Mouse (Mus musculus): ENCODE data around the gene Slc8b1. TPM values are rescaled to one million over a fixed set of nuclear protein-coding genes. Genes with fewer than 3 reads are reported as not detected.
A peak's percentile ranks its signal among the peaks of the same experiment; 100 is the strongest.

The Slc8b1 gene
- total and polyA plus RNA-seq, 2 experiments from 2014 or later = 1.9 to 2.5 TPM

DNA sequence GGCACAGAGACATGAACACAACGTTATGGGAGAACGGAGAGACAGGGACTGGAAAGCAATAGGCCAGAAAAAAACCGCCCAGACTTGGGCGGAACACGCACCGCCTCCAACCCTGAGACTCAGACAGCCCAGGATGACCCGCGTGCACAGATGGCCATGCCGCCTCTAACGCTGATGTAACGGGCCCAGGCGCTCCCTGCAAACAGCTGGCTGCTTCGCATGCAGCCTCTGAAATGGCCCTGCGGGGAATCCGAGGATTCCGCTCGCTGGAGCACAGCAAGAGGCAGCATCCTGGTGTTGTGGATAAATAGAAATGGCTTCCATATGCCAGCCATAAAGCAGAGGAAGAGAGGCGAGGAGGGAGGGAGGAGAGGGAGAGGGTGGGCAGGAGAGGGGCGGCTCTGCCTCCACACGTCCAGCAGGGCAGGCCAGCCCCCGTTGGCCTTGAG, 56.3 kb downstream of the Slc8b1 start:
- no peak overlapping the region for H3K4me3 ChIP-seq (ENCODE audit: low read depth, low read length)
- WGBS = 13% methylated on average over 21 of the region's 21 CpGs
- no peaks in the 10 kb centered on the region for H3K9me3 ChIP-seq (ENCODE audit: low read length)
- no peak for TF ChIP-seq CTCF (IDR thresholded peaks at IDR 0.05)
- DNase-seq (ENCODE audit: low spot score) (peak; percentile 80), ATAC-seq (ENCODE audit: low FRiP score) (0 out of 2 replicates have a peak, but pooled peaks have one; percentile 21)
- H3K4me1 ChIP-seq (ENCODE audit: insufficient read depth, low read length) = peaks cover 29% of the 10 kb centered on the region
- 0 out of 2 replicates have a peak overlapping the region, but pooled peaks have one; percentile 29 for H3K9ac ChIP-seq (replicated peaks; ENCODE audit: low read length, poor library complexity, severe bottlenecking)
- H3K4me2 ChIP-seq (ENCODE audit: low read depth, low read length, poor library complexity, severe bottlenecking) = peak overlapping the region; percentile 22
- no peaks in the 10 kb centered on the region for H3K36me3 ChIP-seq (ENCODE audit: insufficient read depth, low read length)
- H3K27me3 ChIP-seq (ENCODE audit: insufficient read depth, low read length) = no peaks in the 10 kb centered on the region
- H3K27ac ChIP-seq (ENCODE audit: low read depth, low read length) = peak overlapping the region; percentile 79

DNA sequence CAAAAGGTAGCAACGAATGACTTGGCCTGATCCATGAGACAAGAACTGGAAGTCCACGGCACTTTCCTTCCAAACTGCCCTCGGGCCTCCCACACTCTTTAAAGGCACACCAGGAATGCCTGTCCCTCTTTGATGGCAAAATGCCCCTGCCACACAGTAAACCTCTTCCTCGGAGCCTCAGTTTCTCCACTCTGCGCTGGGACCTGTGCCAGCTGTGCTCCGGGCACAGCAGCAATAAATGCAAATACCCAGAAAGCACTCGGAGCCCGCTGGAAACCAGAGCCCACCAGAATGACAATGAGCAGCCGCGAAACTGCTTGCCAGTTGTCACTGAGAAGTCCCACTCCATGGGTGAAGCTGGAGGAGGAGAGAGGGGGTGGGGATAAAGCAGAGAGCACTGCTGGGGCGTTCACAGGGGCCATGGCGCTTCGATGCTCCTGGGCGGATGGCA, 56.8 kb downstream of the Slc8b1 start:
- Histone ChIP-seq H3K4me1 (ENCODE audit: insufficient read depth, low read length) (peaks cover 29% of the 10 kb centered on the region), H3K27ac (ENCODE audit: low read depth, low read length) (peak overlapping the region; percentile 79), H3K9me3 (ENCODE audit: low read length) (no peaks in the 10 kb centered on the region), H3K4me2 (ENCODE audit: low read depth, low read length, poor library complexity, severe bottlenecking) (peak overlapping the region; percentile 22; the same call in 1 of the 2 replicates), H3K36me3 (ENCODE audit: insufficient read depth, low read length) (no peaks in the 10 kb centered on the region), H3K4me3 (ENCODE audit: low read depth, low read length) (no peak overlapping the region), H3K9ac (replicated peaks; ENCODE audit: low read length, poor library complexity, severe bottlenecking) (0 out of 2 replicates have a peak overlapping the region, but pooled peaks have one; percentile 29), H3K27me3 (ENCODE audit: insufficient read depth, low read length) (no peaks in the 10 kb centered on the region)
- 10% methylated on average over 14 of the region's 14 CpGs for WGBS
- TF ChIP-seq CTCF (IDR thresholded peaks at IDR 0.05) = no peak
- peak; percentile 69 for DNase-seq (ENCODE audit: low spot score)
- ATAC-seq (ENCODE audit: low FRiP score) = peak; percentile 28; the same call in 1 of the 2 replicates

GRCm38 (mm10) chr5:120568336-120568768, 57.4 kb downstream of the Slc8b1 start:
- peaks cover 29% of the 10 kb centered on the region for H3K4me1 ChIP-seq (ENCODE audit: insufficient read depth, low read length)
- peak; percentile 86 for DNase-seq (ENCODE audit: low spot score)
- no peak; the same call in 1 of the 2 replicates for ATAC-seq (ENCODE audit: low FRiP score)
- TF ChIP-seq CTCF (IDR thresholded peaks at IDR 0.05) = no peak
- no peak overlapping the region for H3K4me2 ChIP-seq (ENCODE audit: low read depth, low read length, poor library complexity, severe bottlenecking)
- H3K9ac ChIP-seq (replicated peaks; ENCODE audit: low read length, poor library complexity, severe bottlenecking) = no peak overlapping the region; the same call in 1 of the 2 replicates
- WGBS = 27% methylated on average over 9 of the region's 9 CpGs
- H3K36me3 ChIP-seq (ENCODE audit: insufficient read depth, low read length) = no peaks in the 10 kb centered on the region
- no peak overlapping the region for H3K4me3 ChIP-seq (ENCODE audit: low read depth, low read length)
- H3K27ac ChIP-seq (ENCODE audit: low read depth, low read length) = peak overlapping the region; percentile 79
- H3K9me3 ChIP-seq (ENCODE audit: low read length) = no peaks in the 10 kb centered on the region
- no peaks in the 10 kb centered on the region for H3K27me3 ChIP-seq (ENCODE audit: insufficient read depth, low read length)

DNA sequence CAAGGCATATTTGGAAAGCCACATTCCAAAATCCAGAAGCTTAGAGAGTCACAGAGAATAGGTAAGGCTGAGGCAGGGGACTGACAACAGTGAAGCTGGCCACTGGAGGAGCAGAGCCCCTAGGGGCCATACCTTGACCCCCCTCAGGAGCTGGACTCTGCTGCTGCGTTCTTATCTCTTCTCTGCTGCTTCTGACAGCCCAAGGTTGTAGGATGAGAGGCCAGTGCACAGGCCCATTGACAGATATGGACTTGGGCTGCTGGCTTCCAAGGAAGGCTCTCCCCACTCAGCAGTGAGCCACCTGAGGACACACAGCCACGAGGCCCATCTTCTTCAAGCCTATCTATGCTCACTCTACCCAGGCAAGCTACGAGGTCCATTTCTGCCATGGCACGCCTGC, 58.0 kb downstream of the Slc8b1 start:
- H3K9me3 ChIP-seq (ENCODE audit: low read length) = no peaks in the 10 kb centered on the region
- H3K36me3 ChIP-seq (ENCODE audit: insufficient read depth, low read length) = no peaks in the 10 kb centered on the region
- peak overlapping the region; percentile 79; the same call in 1 of the 2 replicates for H3K27ac ChIP-seq (ENCODE audit: low read depth, low read length)
- H3K4me1 ChIP-seq (ENCODE audit: insufficient read depth, low read length) = peaks cover 29% of the 10 kb centered on the region
- no peak overlapping the region for H3K4me2 ChIP-seq (ENCODE audit: low read depth, low read length, poor library complexity, severe bottlenecking)
- TF ChIP-seq CTCF (IDR thresholded peaks at IDR 0.05) = no peak
- ATAC-seq (ENCODE audit: low FRiP score) (no peak), DNase-seq (ENCODE audit: low spot score) (no peak)
- no peak overlapping the region; the same call in 1 of the 2 replicates for H3K9ac ChIP-seq (replicated peaks; ENCODE audit: low read length, poor library complexity, severe bottlenecking)
- 82% methylated on average over 4 of the region's 4 CpGs for WGBS
- H3K4me3 ChIP-seq (ENCODE audit: low read depth, low read length) = no peak overlapping the region
- H3K27me3 ChIP-seq (ENCODE audit: insufficient read depth, low read length) = no peaks in the 10 kb centered on the region

GRCm38 (mm10) chr5:120569791-120570190, 58.8 kb downstream of the Slc8b1 start:
- no peak overlapping the region for H3K4me3 ChIP-seq (ENCODE audit: low read depth, low read length)
- H3K27me3 ChIP-seq (ENCODE audit: insufficient read depth, low read length) = no peaks in the 10 kb centered on the region
- no peak overlapping the region for H3K9ac ChIP-seq (replicated peaks; ENCODE audit: low read length, poor library complexity, severe bottlenecking)
- H3K4me2 ChIP-seq (ENCODE audit: low read depth, low read length, poor library complexity, severe bottlenecking) = no peak overlapping the region
- H3K36me3 ChIP-seq (ENCODE audit: insufficient read depth, low read length) = no peaks in the 10 kb centered on the region
- H3K27ac ChIP-seq (ENCODE audit: low read depth, low read length) = no peak overlapping the region
- ATAC-seq (ENCODE audit: low FRiP score) (no peak), DNase-seq (ENCODE audit: low spot score) (no peak)
- no peaks in the 10 kb centered on the region for H3K9me3 ChIP-seq (ENCODE audit: low read length)
- WGBS = 96% methylated on average over 3 of the region's 3 CpGs
- TF ChIP-seq CTCF (IDR thresholded peaks at IDR 0.05) = no peak
- H3K4me1 ChIP-seq (ENCODE audit: insufficient read depth, low read length) = peaks cover 29% of the 10 kb centered on the region

- Histone ChIP-seq H3K4me3 (ENCODE audit: low read depth, low read length) (no peak overlapping the region), H3K36me3 (ENCODE audit: insufficient read depth, low read length) (no peaks in the 10 kb centered on the region), H3K4me1 (ENCODE audit: insufficient read depth, low read length) (peaks cover 29% of the 10 kb centered on the region), H3K4me2 (ENCODE audit: low read depth, low read length, poor library complexity, severe bottlenecking) (no peak overlapping the region), H3K27ac (ENCODE audit: low read depth, low read length) (no peak overlapping the region), H3K9me3 (ENCODE audit: low read length) (no peaks in the 10 kb centered on the region), H3K9ac (replicated peaks; ENCODE audit: low read length, poor library complexity, severe bottlenecking) (no peak overlapping the region), H3K27me3 (ENCODE audit: insufficient read depth, low read length) (no peaks in the 10 kb centered on the region)
- TF ChIP-seq CTCF (IDR thresholded peaks at IDR 0.05) = no peak
- no peak for DNase-seq (ENCODE audit: low spot score)
- 77% methylated on average over 11 of the region's 11 CpGs for WGBS
- ATAC-seq (ENCODE audit: low FRiP score) = no peak
These were observed 59.4 kb downstream of the Slc8b1 start for GRCm38 (mm10) chr5:120570289-120570897.

All from midbrain, postnatal 0 days (tissue).